Mouse (Mus musculus) embryonic facial prominence, embryonic 10.5 days (tissue): ENCODE results near the gene Fgfrl1. TPM values are rescaled to one million over a fixed set of nuclear protein-coding genes. Genes with fewer than 3 reads are reported as not detected.

ENCODE experiments used
- DNase-seq: peaks from one replicate; pipeline ENCODE4 v3.0.0-alpha.2; 2017; ENCODE audit warnings: low spot score
- H3K27ac ChIP-seq: fragments of 300-500 bp; sonication (generic); replicated peaks from 2 replicates; pipeline ENCODE4 v1.5.1; 2016; ENCODE audit warnings: mild to moderate bottlenecking
- H3K27me3 ChIP-seq: fragments of 300-500 bp; sonication (generic); replicated peaks from 2 replicates; pipeline ENCODE4 v1.6.1; 2016; ENCODE audit warnings: low read depth, mild to moderate bottlenecking; ENCODE audit not compliant: poor library complexity, severe bottlenecking
- H3K36me3 ChIP-seq: fragments of 300-500 bp; sonication (generic); replicated peaks from 2 replicates; pipeline ENCODE4 v1.6.1; 2016; ENCODE audit warnings: mild to moderate bottlenecking, moderate library complexity
- H3K4me1 ChIP-seq: fragments of 300-500 bp; sonication (generic); 2 replicates; pipeline ENCODE4 v1.6.1; 2016
- H3K4me3 ChIP-seq: fragments of 300-500 bp; sonication (generic); 2 replicates; pipeline ENCODE4 v1.5.1; 2016; ENCODE audit warnings: mild to moderate bottlenecking, moderate library complexity
- H3K9me3 ChIP-seq: fragments of 300-500 bp; sonication (generic); 2 replicates; pipeline ENCODE4 v1.6.1; 2016; ENCODE audit warnings: mild to moderate bottlenecking
- WGBS: fragments of 180-500 bp; shearing (Covaris S2); methylation state at CpG from one replicate; pipeline ENCODE4 v1.1.7; 2016; 5-methylcytosine and 5-hydroxymethylcytosine counted together
- polyA plus RNA-seq: library from polyadenylated mRNA; unstranded; fragments of >200 nt; fragmentation: Nextera tagmentation; extraction: Ambion mirVana; gene quantifications from 2 replicates; pipeline ENCODE4 v1.2.1, GENCODE M21; 2016

Gene Fgfrl1
- polyA plus RNA-seq, 1 experiment from 2014 or later = 28.9 TPM

- Histone ChIP-seq H3K9me3 (no peaks in the 10 kb centered on the region), H3K4me1 (peaks cover 15% of the 10 kb centered on the region), H3K27me3 (no peaks in the 10 kb centered on the region), H3K27ac (no peak overlapping the region), H3K36me3 (peaks cover 77% of the 10 kb centered on the region), H3K4me3 (no peak overlapping the region)
- no peak for DNase-seq
- 96% methylated on average over 9 of the region's 9 CpGs for WGBS
Observed at GRCm38 (mm10) chr5:108655381-108655780, 36.8 kb upstream of the Fgfrl1 start.

GRCm38 (mm10) chr5:108655891-108656650 is 36.1 kb upstream of the Fgfrl1 start:
- DNase-seq = no peak
- Histone ChIP-seq H3K9me3 (no peaks in the 10 kb centered on the region), H3K27ac (no peak overlapping the region), H3K4me3 (no peak overlapping the region), H3K4me1 (peaks cover 18% of the 10 kb centered on the region), H3K27me3 (no peaks in the 10 kb centered on the region), H3K36me3 (peaks cover 70% of the 10 kb centered on the region)
- 94% methylated on average over 15 of the region's 15 CpGs for WGBS

- no peak overlapping the region for H3K27ac ChIP-seq
- H3K27me3 ChIP-seq = no peaks in the 10 kb centered on the region
- WGBS = 85% methylated on average over 5 of the region's 5 CpGs
- no peak for DNase-seq
- peaks cover 60% of the 10 kb centered on the region for H3K36me3 ChIP-seq
- no peak overlapping the region for H3K4me3 ChIP-seq
- no peaks in the 10 kb centered on the region for H3K9me3 ChIP-seq
- peaks cover 20% of the 10 kb centered on the region for H3K4me1 ChIP-seq
Observed at GRCm38 (mm10) chr5:108657406-108657805, 34.8 kb upstream of the Fgfrl1 start.

GRCm38 (mm10) chr5:108658611-108659010 is 33.6 kb upstream of the Fgfrl1 start:
- peaks cover 20% of the 10 kb centered on the region for H3K4me1 ChIP-seq
- H3K4me3 ChIP-seq = no peak overlapping the region
- peaks cover 6% of the 10 kb centered on the region; the same call in 1 of the 2 replicates for H3K27me3 ChIP-seq
- no peak overlapping the region for H3K27ac ChIP-seq
- DNase-seq = no peak
- peaks cover 48% of the 10 kb centered on the region for H3K36me3 ChIP-seq
- WGBS = 79% methylated on average over 1 of the region's 1 CpGs
- H3K9me3 ChIP-seq = no peaks in the 10 kb centered on the region

- Histone ChIP-seq H3K27ac (peak within 1 kb of the TSS; percentile 86), H3K9me3 (no peaks in the 10 kb centered on the region), H3K4me1 (peaks cover 20% of the 10 kb centered on the region), H3K27me3 (peaks cover 6% of the 10 kb centered on the region; the same call in 1 of the 2 replicates), H3K36me3 (peaks cover 35% of the 10 kb centered on the region), H3K4me3 (peak within 1 kb of the TSS; percentile 81)
- 11% methylated on average over 24 of the region's 24 CpGs for WGBS
- peak; percentile 16 for DNase-seq
Observed at GRCm38 (mm10) chr5:108659698-108660631, 32.2 kb upstream of the Fgfrl1 start, which contains the start of gene Idua. Idua (plus strand) TSS chr5:108660331.

GRCm38 (mm10) chr5:108660632-108661268 is 31.4 kb upstream of the Fgfrl1 start:
- peaks cover 6% of the 10 kb centered on the region; the same call in 1 of the 2 replicates for H3K27me3 ChIP-seq
- WGBS = 14% methylated on average over 36 of the region's 36 CpGs
- peaks cover 20% of the 10 kb centered on the region for H3K4me1 ChIP-seq
- H3K27ac ChIP-seq = peak overlapping the region; percentile 86
- no peaks in the 10 kb centered on the region for H3K9me3 ChIP-seq
- peak; percentile 92 for DNase-seq
- peaks cover 27% of the 10 kb centered on the region for H3K36me3 ChIP-seq
- peak overlapping the region; percentile 81 for H3K4me3 ChIP-seq

GRCm38 (mm10) chr5:108662772-108663171 is 29.4 kb upstream of the Fgfrl1 start:
- 86% methylated on average over 4 of the region's 4 CpGs for WGBS
- Histone ChIP-seq H3K27me3 (peaks cover 6% of the 10 kb centered on the region; the same call in 1 of the 2 replicates), H3K9me3 (no peaks in the 10 kb centered on the region), H3K4me3 (no peak overlapping the region), H3K27ac (no peak overlapping the region), H3K4me1 (peaks cover 20% of the 10 kb centered on the region), H3K36me3 (peaks cover 9% of the 10 kb centered on the region; the same call in 1 of the 2 replicates)
- no peak for DNase-seq

- H3K4me1 ChIP-seq = peaks cover 22% of the 10 kb centered on the region
- H3K27me3 ChIP-seq = peaks cover 6% of the 10 kb centered on the region; the same call in 1 of the 2 replicates
- H3K9me3 ChIP-seq = no peaks in the 10 kb centered on the region
- H3K4me3 ChIP-seq = no peak overlapping the region
- WGBS = 47% methylated on average over 3 of the region's 3 CpGs
- H3K36me3 ChIP-seq = no peaks in the 10 kb centered on the region
- no peak overlapping the region for H3K27ac ChIP-seq
- DNase-seq = no peak
Observed at GRCm38 (mm10) chr5:108665066-108665465, 27.1 kb upstream of the Fgfrl1 start.

GRCm38 (mm10) chr5:108667370-108667769 is 24.8 kb upstream of the Fgfrl1 start:
- no peak overlapping the region for H3K27ac ChIP-seq
- no peaks in the 10 kb centered on the region for H3K9me3 ChIP-seq
- H3K27me3 ChIP-seq = peaks cover 6% of the 10 kb centered on the region; the same call in 1 of the 2 replicates
- H3K36me3 ChIP-seq = peaks cover 14% of the 10 kb centered on the region
- 74% methylated on average over 2 of the region's 2 CpGs for WGBS
- no peak overlapping the region for H3K4me3 ChIP-seq
- H3K4me1 ChIP-seq = peaks cover 20% of the 10 kb centered on the region
- no peak for DNase-seq

- DNase-seq = no peak
Observed at GRCm38 (mm10) chr5:108668387-108668932, 23.7 kb upstream of the Fgfrl1 start.

GRCm38 (mm10) chr5:108668977-108669936 is 22.9 kb upstream of the Fgfrl1 start, which contains the start of gene Dgkq:
Dgkq (minus strand) TSS chr5:108669672.
- peak; percentile 87 for DNase-seq
- peaks cover 20% of the 10 kb centered on the region for H3K4me1 ChIP-seq
- 7% methylated on average over 43 of the region's 43 CpGs for WGBS
- H3K36me3 ChIP-seq = peaks cover 29% of the 10 kb centered on the region
- peak within 1 kb of the TSS; percentile 93 for H3K27ac ChIP-seq
- H3K4me3 ChIP-seq = peak within 1 kb of the TSS; percentile 70
- H3K9me3 ChIP-seq = no peaks in the 10 kb centered on the region
- H3K27me3 ChIP-seq = no peaks in the 10 kb centered on the region

More at GRCm38 (mm10) chr5:108668387-108668932, 23.7 kb upstream of the Fgfrl1 start:
- 20% methylated on average over 3 of the region's 3 CpGs for WGBS
- H3K4me1 ChIP-seq = peaks cover 20% of the 10 kb centered on the region
- peaks cover 25% of the 10 kb centered on the region for H3K36me3 ChIP-seq
- no peaks in the 10 kb centered on the region for H3K9me3 ChIP-seq
- H3K27me3 ChIP-seq = no peaks in the 10 kb centered on the region
- H3K4me3 ChIP-seq = peak overlapping the region; percentile 70
- peak overlapping the region; percentile 93 for H3K27ac ChIP-seq
